Mouse (Mus musculus) MEL (cell line): ENCODE data around the gene Zfp385b. TPM values are rescaled to one million over a fixed set of nuclear protein-coding genes. Genes with fewer than 3 reads are reported as not detected.

Experiments
- DNase-seq: peaks from one replicate; pipeline ENCODE4 v3.0.0; 2011; ENCODE audit warnings: low read depth, low spot score
- H3K27ac ChIP-seq: 2 replicates; pipeline ENCODE4 v1.5.1; 2012; ENCODE audit warnings: low read depth, mild to moderate bottlenecking, control low read depth, low read length, moderate library complexity; ENCODE audit not compliant: control insufficient read depth
- H3K27me3 ChIP-seq, 2 experiments: fragments of 150-350 bp in 1 of 2; sonication (generic) in 1 of 2; 2 replicates each; pipeline ENCODE4 v1.6.1; 2012; ENCODE audit warnings: low read length in 2 of 2, mild to moderate bottlenecking in 2 of 2, improper control_type of control experiment in 1 of 2, moderate library complexity in 1 of 2; ENCODE audit not compliant: insufficient read depth in 2 of 2, control insufficient read depth in 1 of 2
- H3K36me3 ChIP-seq, 2 experiments: 2 replicates each; pipeline ENCODE4 v1.6.1; 2012 to 2014; ENCODE audit warnings: low read length in 2 of 2, improper control_type of control experiment in 1 of 2, inconsistent platforms in 1 of 2, mild to moderate bottlenecking in 1 of 2; ENCODE audit not compliant: insufficient read depth in 2 of 2, control insufficient read depth in 1 of 2
- H3K4me1 ChIP-seq, 2 experiments: fragments of 150-350 bp in 1 of 2; sonication (generic) in 1 of 2; 2 replicates each; pipeline ENCODE4 v1.6.1; 2012; ENCODE audit warnings: low read length in 2 of 2, improper control_type of control experiment in 1 of 2, mild to moderate bottlenecking in 1 of 2; ENCODE audit not compliant: insufficient read depth in 2 of 2, control insufficient read depth in 1 of 2
- H3K4me3 ChIP-seq, 2 experiments: fragments of 150-350 bp in 1 of 2; sonication (generic) in 1 of 2; 2 replicates each; pipeline ENCODE4 v1.5.1; 2012; ENCODE audit warnings: low read depth in 2 of 2, low read length in 2 of 2, mild to moderate bottlenecking in 2 of 2, moderate library complexity in 2 of 2, control low read depth in 1 of 2, improper control_type of control experiment in 1 of 2; ENCODE audit not compliant: control insufficient read depth in 1 of 2, insufficient read depth in 1 of 2
- H3K79me2 ChIP-seq: 2 replicates; pipeline ENCODE4 v1.6.1; 2012; ENCODE audit warnings: mild to moderate bottlenecking, low read length, moderate library complexity; ENCODE audit not compliant: control insufficient read depth, poor library complexity, insufficient read depth
- H3K9ac ChIP-seq: 2 replicates; pipeline ENCODE4 v1.6.1; 2012; ENCODE audit warnings: low read depth, mild to moderate bottlenecking, control low read depth, low read length, moderate library complexity; ENCODE audit not compliant: control insufficient read depth, poor library complexity, severe bottlenecking
- H3K9me3 ChIP-seq: fragments of 150-350 bp; sonication (generic); replicated peaks from 2 replicates; pipeline ENCODE4 v1.6.1; 2012; ENCODE audit warnings: mild to moderate bottlenecking, low read length, improper control_type of control experiment, moderate library complexity; ENCODE audit not compliant: insufficient read depth
- CHD1 ChIP-seq: IDR thresholded peaks from 2 replicates; pipeline ENCODE4 v1.6.1; 2012; ENCODE audit warnings: low read depth, mild to moderate bottlenecking, inconsistent platforms, low read length, improper control_type of control experiment
- CHD2 ChIP-seq: IDR thresholded peaks from 2 replicates; pipeline ENCODE4 v1.6.1; 2011; ENCODE audit warnings: low read length, improper control_type of control experiment
- E2F4 ChIP-seq: IDR thresholded peaks from 2 replicates; pipeline ENCODE4 v1.6.1; 2011; ENCODE audit warnings: low read depth, low read length, improper control_type of control experiment, borderline replicate concordance
- ELF1 ChIP-seq: IDR thresholded peaks from 2 replicates; pipeline ENCODE4 v1.6.1; 2014; ENCODE audit warnings: low read depth, mild to moderate bottlenecking, inconsistent platforms, low read length, improper control_type of control experiment, moderate library complexity
- EP300 ChIP-seq, 2 experiments: IDR thresholded peaks; 2 replicates each; pipeline ENCODE4 v1.6.1; 2011; ENCODE audit warnings: improper control_type of control experiment in 2 of 2, low read length in 2 of 2, low read depth in 1 of 2, mild to moderate bottlenecking in 1 of 2
- GABPA ChIP-seq: IDR thresholded peaks from 2 replicates; pipeline ENCODE4 v1.6.1; 2012; ENCODE audit warnings: low read depth, mild to moderate bottlenecking, inconsistent platforms, low read length, improper control_type of control experiment, moderate library complexity
- HCFC1 ChIP-seq: IDR thresholded peaks from 2 replicates; pipeline ENCODE4 v1.6.1; 2012; ENCODE audit warnings: low read depth, mild to moderate bottlenecking, inconsistent platforms, low read length, improper control_type of control experiment, moderate library complexity
- JUND ChIP-seq: IDR thresholded peaks from 2 replicates; pipeline ENCODE4 v1.6.1; 2011; ENCODE audit warnings: low read depth, mild to moderate bottlenecking, improper control_type of control experiment, low read length
- MAFK ChIP-seq: IDR thresholded peaks from 2 replicates; pipeline ENCODE4 v1.6.1; 2011; ENCODE audit warnings: low read depth, mild to moderate bottlenecking, low read length, improper control_type of control experiment, borderline replicate concordance
- MEF2A ChIP-seq: IDR thresholded peaks from 2 replicates; pipeline ENCODE4 v1.6.1; 2014; ENCODE audit warnings: low read depth, mild to moderate bottlenecking, inconsistent platforms, low read length, improper control_type of control experiment; ENCODE audit not compliant: poor library complexity, insufficient replicate concordance, severe bottlenecking; ENCODE audit errors: extremely low read depth
- MXI1 ChIP-seq: IDR thresholded peaks from 2 replicates; pipeline ENCODE4 v1.6.1; 2011; ENCODE audit warnings: mild to moderate bottlenecking, low read depth, low read length, improper control_type of control experiment
- MYB ChIP-seq: IDR thresholded peaks from 2 replicates; pipeline ENCODE4 v1.6.1; 2011; ENCODE audit warnings: mild to moderate bottlenecking, low read depth, low read length, improper control_type of control experiment
- NRF1 ChIP-seq: IDR thresholded peaks from 2 replicates; pipeline ENCODE4 v1.6.1; 2014; ENCODE audit warnings: low read depth, mild to moderate bottlenecking, inconsistent platforms, low read length, improper control_type of control experiment, moderate library complexity; ENCODE audit not compliant: poor library complexity, insufficient read depth, severe bottlenecking
- POLR2A ChIP-seq, 2 experiments: IDR thresholded peaks; 2 replicates each; pipeline ENCODE4 v1.6.1; 2011 to 2012; ENCODE audit warnings: low read length in 2 of 2, mild to moderate bottlenecking in 2 of 2, control low read depth in 1 of 2, improper control_type of control experiment in 1 of 2, low read depth in 1 of 2, moderate library complexity in 1 of 2; ENCODE audit not compliant: control insufficient read depth in 1 of 2, insufficient read depth in 1 of 2, poor library complexity in 1 of 2
- POLR2AphosphoS5 ChIP-seq: IDR thresholded peaks from 2 replicates; pipeline ENCODE4 v1.6.1; 2012; ENCODE audit warnings: low read depth, borderline replicate concordance, mild to moderate bottlenecking, inconsistent platforms, low read length, moderate library complexity, mixed read lengths
- RCOR1 ChIP-seq: IDR thresholded peaks from 2 replicates; pipeline ENCODE4 v1.6.1; 2012; ENCODE audit warnings: low read depth, mild to moderate bottlenecking, inconsistent platforms, low read length, improper control_type of control experiment
- SMC3 ChIP-seq: IDR thresholded peaks from 2 replicates; pipeline ENCODE4 v1.6.1; 2011; ENCODE audit warnings: low read depth, low read length, improper control_type of control experiment
- TBP ChIP-seq: IDR thresholded peaks from 2 replicates; pipeline ENCODE4 v1.8.0; 2011; ENCODE audit warnings: low read depth, low read length, improper control_type of control experiment
- UBTF ChIP-seq: IDR thresholded peaks from 2 replicates; pipeline ENCODE4 v1.6.1; 2012; ENCODE audit warnings: low read depth, mild to moderate bottlenecking, inconsistent platforms, low read length, improper control_type of control experiment, moderate library complexity, borderline replicate concordance; ENCODE audit not compliant: insufficient read depth
- ZC3H11A ChIP-seq: IDR thresholded peaks from 2 replicates; pipeline ENCODE4 v1.6.1; 2012; ENCODE audit warnings: low read depth, mild to moderate bottlenecking, inconsistent platforms, low read length, improper control_type of control experiment
- ZMIZ1 ChIP-seq: IDR thresholded peaks from 2 replicates; pipeline ENCODE4 v1.6.1; 2012; ENCODE audit warnings: low read depth, mild to moderate bottlenecking, inconsistent platforms, low read length, improper control_type of control experiment, moderate library complexity
- ZNF384 ChIP-seq: IDR thresholded peaks from 2 replicates; pipeline ENCODE4 v1.6.1; 2012; ENCODE audit warnings: low read depth, mild to moderate bottlenecking, inconsistent platforms, low read length, improper control_type of control experiment
- polyA plus RNA-seq, 2 experiments: library from polyadenylated mRNA; stranded (reverse) in 1 of 2; unstranded in 1 of 2; fragments of >175 nt in 1 of 2; fragments of >200 nt in 1 of 2; gene quantifications; 2 replicates each; pipeline versions ENCODE4 v1.2.1 to v1.2.4; 2012; ENCODE audit warnings: low replicate concordance in 2 of 2, low read depth in 1 of 2; ENCODE audit not compliant: insufficient read length in 2 of 2, insufficient read depth in 1 of 2, missing spikeins in 1 of 2
- total RNA-seq: library from RNA; depleted of rRNA; stranded (reverse); fragments of 300-350 nt; gene quantifications from 2 replicates; pipeline ENCODE4 v1.2.3, GENCODE M21; 2012

Zfp385b gene
- total and polyA plus RNA-seq, 3 experiments, result not detected

GRCm38 (mm10) chr2:77745246-77745645 lies 74.2 kb downstream of the Zfp385b start:
- H3K27ac ChIP-seq, result no peak overlapping the region
- no peak overlapping the region for H3K4me3 ChIP-seq
- H3K9ac ChIP-seq, result no peak overlapping the region
- H3K27me3 ChIP-seq, result no peaks in the 10 kb centered on the region
- no peaks in the 10 kb centered on the region for H3K9me3 ChIP-seq
- no peak for DNase-seq
- H3K36me3 ChIP-seq, result no peaks in the 10 kb centered on the region
- TF ChIP-seq POLR2AphosphoS5 (no peak), NRF1 (no peak), ZNF384 (no peak), CHD2 (no peak), E2F4 (no peak), ZC3H11A (no peak), MYB (no peak), HCFC1 (no peak)
- TF ChIP-seq, all 39 proteins: peak for 0
- Histone ChIP-seq H3K79me2 (no peaks in the 10 kb centered on the region), H3K4me1 (no peaks in the 10 kb centered on the region)

- no peak for DNase-seq
- TF ChIP-seq MXI1, result no peak
- TF ChIP-seq ZMIZ1, result no peak
- no peak for TF ChIP-seq TBP
- no peak for TF ChIP-seq UBTF
- no peak for TF ChIP-seq MAFK
- TF ChIP-seq MEF2A, result no peak
- no peak for TF ChIP-seq EP300 (IDR thresholded peaks at IDR 0.05; ENCODE audit: low read depth in 1 of 2, low read length in 2 of 2)
- TF ChIP-seq JUND, result no peak
- no peak for TF ChIP-seq ELF1
- no peak for TF ChIP-seq RCOR1
- TF ChIP-seq GABPA, result no peak
- no peak for TF ChIP-seq CHD1
- TF ChIP-seq SMC3, result no peak
- no peak for TF ChIP-seq MYB
- TF ChIP-seq POLR2A (IDR thresholded peaks at IDR 0.05; ENCODE audit: control insufficient read depth in 1 of 2, insufficient read depth in 1 of 2, low read depth in 1 of 2, low read length in 2 of 2, poor library complexity in 1 of 2), result no peak
- H3K4me3 ChIP-seq, result no peak overlapping the region
- H3K4me1 ChIP-seq, result no peaks in the 10 kb centered on the region
- no peak overlapping the region for H3K27ac ChIP-seq
- H3K9ac ChIP-seq, result no peak overlapping the region
- no peaks in the 10 kb centered on the region for H3K9me3 ChIP-seq
- H3K27me3 ChIP-seq, result no peaks in the 10 kb centered on the region
- H3K36me3 ChIP-seq, result no peaks in the 10 kb centered on the region
- no peaks in the 10 kb centered on the region for H3K79me2 ChIP-seq
These were observed 77.1 kb downstream of the Zfp385b start for GRCm38 (mm10) chr2:77742359-77742758.
